Mouse (Mus musculus) ES-E14 (cell line): ENCODE data around the gene Arl8b. TPM values are rescaled to one million over a fixed set of nuclear protein-coding genes. Genes with fewer than 3 reads are reported as not detected.

Experiments used
- DNase-seq: peaks from one replicate; pipeline ENCODE4 v3.0.0-alpha.2; 2013; ENCODE audit warnings: low read depth, low spot score
- H3K27ac ChIP-seq: 2 replicates; pipeline ENCODE4 v1.5.1; 2012; ENCODE audit warnings: low read depth, mild to moderate bottlenecking, low read length, moderate library complexity, mixed read lengths; ENCODE audit not compliant: poor library complexity, insufficient read depth, severe bottlenecking
- H3K36me3 ChIP-seq: 2 replicates; pipeline ENCODE4 v1.6.1; 2012; ENCODE audit warnings: mild to moderate bottlenecking, low read length, moderate library complexity, mixed read lengths; ENCODE audit not compliant: control insufficient read depth, poor library complexity, insufficient read depth, severe bottlenecking
- H3K4me1 ChIP-seq, 2 experiments: fragments of 150-350 bp in 1 of 2; sonication (generic) in 1 of 2; 2 replicates each; pipeline ENCODE4 v1.6.1; 2012; ENCODE audit warnings: low read length in 2 of 2, mild to moderate bottlenecking in 1 of 2, mixed read lengths in 1 of 2; ENCODE audit not compliant: control insufficient read depth in 2 of 2, insufficient read depth in 2 of 2, poor library complexity in 1 of 2
- H3K4me3 ChIP-seq, 2 experiments: fragments of 150-350 bp in 1 of 2; sonication (generic) in 1 of 2; 2 replicates each; pipeline ENCODE4 v1.5.1; 2012; ENCODE audit warnings: low read length in 2 of 2, low read depth in 1 of 2, mild to moderate bottlenecking in 1 of 2, mixed read lengths in 1 of 2; ENCODE audit not compliant: insufficient read depth in 1 of 2, poor library complexity in 1 of 2, severe bottlenecking in 1 of 2
- H3K9ac ChIP-seq: 2 replicates; pipeline ENCODE4 v1.6.1; 2012; ENCODE audit warnings: low read depth, mild to moderate bottlenecking, low read length, mixed read lengths; ENCODE audit not compliant: poor library complexity, insufficient read depth, severe bottlenecking
- H3K9me3 ChIP-seq: fragments of 150-350 bp; sonication (generic); 2 replicates; pipeline ENCODE4 v1.6.1; 2012; ENCODE audit warnings: low read depth, mild to moderate bottlenecking, low read length; ENCODE audit not compliant: control insufficient read depth, insufficient read depth
- CHD2 ChIP-seq: IDR thresholded peaks from 2 replicates; pipeline ENCODE4 v1.6.1; 2014; ENCODE audit warnings: mild to moderate bottlenecking, low read depth, low read length, inconsistent platforms
- HCFC1 ChIP-seq: IDR thresholded peaks from 2 replicates; pipeline ENCODE4 v1.6.1; 2012; ENCODE audit warnings: low read length, inconsistent platforms, borderline replicate concordance; ENCODE audit not compliant: insufficient read depth
- MAFK ChIP-seq: IDR thresholded peaks from 2 replicates; pipeline ENCODE4 v1.6.1; 2014; ENCODE audit warnings: mild to moderate bottlenecking, low read depth, low read length, inconsistent platforms; ENCODE audit not compliant: insufficient read depth
- ZC3H11A ChIP-seq: IDR thresholded peaks from 2 replicates; pipeline ENCODE4 v1.6.1; 2012; ENCODE audit warnings: low read depth, mild to moderate bottlenecking, inconsistent platforms, low read length, borderline replicate concordance
- ZNF384 ChIP-seq: IDR thresholded peaks from 2 replicates; pipeline ENCODE4 v1.6.1; 2012; ENCODE audit warnings: low read depth, low read length, inconsistent platforms
- in situ Hi-C, 2 experiments: fragments of 600-800 bp; cut with MboI; formaldehyde crosslinking; loops; one replicate each; pipeline ENCODE4 v1.15.1; 2025; ENCODE audit warnings: low sequenced_read_pairs in 2 of 2, inconsistent platforms in 1 of 2; ENCODE audit not compliant: unreplicated experiment in 2 of 2
- total RNA-seq: library from RNA; depleted of rRNA; stranded (reverse); fragments of 300-350 nt; gene quantifications from 2 replicates; pipeline ENCODE4 v1.2.3, GENCODE M21; 2012

The Arl8b gene
- total RNA-seq, 1 experiment: 45.8 TPM

DNA sequence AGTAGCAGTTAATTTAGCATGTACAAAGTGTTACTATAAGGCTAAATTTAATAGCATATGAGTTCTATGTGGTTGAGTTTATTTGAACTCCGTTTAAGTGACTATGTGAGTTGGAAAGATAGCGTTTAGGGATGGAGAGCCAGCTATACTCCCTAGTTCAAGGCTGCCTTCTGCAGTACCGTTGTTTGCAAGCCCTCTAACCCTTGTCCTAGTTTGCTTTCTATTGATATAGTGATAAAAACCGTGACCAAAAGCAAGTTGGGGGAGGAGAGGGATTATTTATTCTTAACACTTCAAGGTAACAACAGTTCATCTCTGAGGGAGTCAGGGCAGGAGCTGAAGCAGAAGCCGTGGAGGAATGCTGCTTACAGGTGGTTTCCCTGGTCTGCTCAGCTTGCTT, 8.6 kb downstream of the Arl8b start:
- no peak for DNase-seq
- peaks cover 0 to 3% of the 10 kb centered on the region in 2 experiments; a peak in 1 of 4 replicates for H3K4me1 ChIP-seq
- no peak for TF ChIP-seq MAFK
- TF ChIP-seq ZC3H11A: no peak
- TF ChIP-seq ZNF384: no peak
- TF ChIP-seq CHD2: no peak
- TF ChIP-seq HCFC1: no peak
- H3K27ac ChIP-seq: no peak overlapping the region
- H3K36me3 ChIP-seq: no peaks in the 10 kb centered on the region
- no peak overlapping the region for H3K4me3 ChIP-seq
- no peak overlapping the region for H3K9ac ChIP-seq
- in situ Hi-C loops: no loop called here
- H3K9me3 ChIP-seq: no peaks in the 10 kb centered on the region

DNA sequence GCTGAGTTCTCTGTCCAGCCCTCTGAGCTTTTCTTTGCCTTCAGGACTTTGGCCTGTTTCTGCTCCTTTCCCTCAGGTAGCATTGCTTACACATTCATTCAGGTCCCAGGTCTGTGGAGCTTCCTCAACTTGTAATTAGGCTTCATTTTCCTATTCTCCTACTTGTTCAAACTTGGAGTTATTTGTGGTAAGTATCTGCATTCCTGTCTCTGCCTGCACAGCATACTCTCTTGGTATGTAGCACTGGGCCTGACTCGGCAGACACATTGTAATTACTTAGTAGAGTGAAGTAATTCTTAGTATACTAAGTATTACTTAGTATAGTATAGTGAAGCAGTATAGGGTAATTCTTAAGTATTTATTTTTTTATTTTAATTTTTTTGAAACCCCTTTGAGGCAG, 13.0 kb downstream of the Arl8b start:
- TF ChIP-seq HCFC1 (no peak), CHD2 (no peak), ZNF384 (no peak), ZC3H11A (no peak), MAFK (no peak)
- H3K4me1 ChIP-seq: peaks cover 0 to 11% of the 10 kb centered on the region in 2 experiments; a peak in 2 of 4 replicates
- DNase-seq: no peak
- H3K27ac ChIP-seq: no peak overlapping the region
- H3K36me3 ChIP-seq: no peaks in the 10 kb centered on the region
- in situ Hi-C loops: no loop called here
- H3K9me3 ChIP-seq: no peaks in the 10 kb centered on the region
- no peak overlapping the region for H3K4me3 ChIP-seq
- H3K9ac ChIP-seq: no peak overlapping the region

DNA sequence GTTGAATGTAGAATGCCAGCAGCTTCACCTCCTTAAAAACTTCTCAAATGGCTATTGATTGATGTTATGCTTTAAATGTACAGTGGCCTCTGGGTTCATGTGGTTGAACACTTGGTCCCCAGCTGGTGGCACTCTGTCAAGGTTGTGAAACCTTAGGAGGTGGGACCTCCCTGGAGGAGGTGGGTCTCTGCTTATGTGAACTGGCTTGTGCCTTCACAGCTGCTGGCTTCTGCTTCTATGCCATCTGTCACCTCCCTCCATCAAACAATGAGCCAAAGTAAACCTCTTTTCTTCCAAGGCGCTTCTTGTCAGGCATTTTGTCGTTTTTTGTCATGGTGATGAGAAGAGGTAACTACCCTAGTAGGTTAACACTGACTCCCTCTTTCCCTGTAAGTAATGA, 13.8 kb downstream of the Arl8b start:
- H3K9me3 ChIP-seq: no peaks in the 10 kb centered on the region
- in situ Hi-C loops: no loop called here
- DNase-seq: peak; percentile 42
- H3K4me3 ChIP-seq: no peak overlapping the region
- no peak overlapping the region for H3K27ac ChIP-seq
- TF ChIP-seq ZC3H11A: no peak
- TF ChIP-seq ZNF384: no peak
- TF ChIP-seq CHD2: no peak
- no peak for TF ChIP-seq HCFC1
- no peak for TF ChIP-seq MAFK
- H3K36me3 ChIP-seq: no peaks in the 10 kb centered on the region
- H3K4me1 ChIP-seq: peaks cover 0 to 11% of the 10 kb centered on the region in 2 experiments; a peak in 2 of 4 replicates
- no peak overlapping the region for H3K9ac ChIP-seq

DNA sequence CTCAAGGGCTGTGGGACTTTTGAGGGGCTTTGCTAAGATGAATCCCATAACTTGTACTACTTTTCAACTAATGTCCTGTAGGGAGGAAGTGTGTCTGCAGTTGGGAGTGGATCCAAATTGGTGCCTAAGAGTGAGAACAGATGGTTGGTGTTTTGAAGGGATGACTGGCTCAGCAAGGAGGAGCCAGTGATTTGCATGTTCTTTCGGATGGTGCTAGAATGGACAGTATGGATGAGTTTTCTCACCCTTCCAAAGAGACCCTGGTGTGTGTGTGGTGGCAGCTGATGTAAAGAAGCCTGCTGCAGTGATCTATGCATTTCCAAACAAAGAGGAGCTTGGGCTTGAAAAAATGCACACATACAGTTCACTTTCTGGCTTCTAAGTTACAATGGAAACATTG, 22.3 kb downstream of the Arl8b start:
- no peak for DNase-seq
- Histone ChIP-seq H3K9ac (no peak overlapping the region), H3K27ac (no peak overlapping the region), H3K4me1 (peaks cover 0 to 2% of the 10 kb centered on the region in 2 experiments; a peak in 1 of 4 replicates), H3K4me3 (no peak overlapping the region), H3K36me3 (no peaks in the 10 kb centered on the region), H3K9me3 (no peaks in the 10 kb centered on the region)
- TF ChIP-seq ZNF384 (no peak), HCFC1 (no peak), ZC3H11A (no peak), MAFK (no peak), CHD2 (no peak)
- in situ Hi-C loops: no loop called here

DNA sequence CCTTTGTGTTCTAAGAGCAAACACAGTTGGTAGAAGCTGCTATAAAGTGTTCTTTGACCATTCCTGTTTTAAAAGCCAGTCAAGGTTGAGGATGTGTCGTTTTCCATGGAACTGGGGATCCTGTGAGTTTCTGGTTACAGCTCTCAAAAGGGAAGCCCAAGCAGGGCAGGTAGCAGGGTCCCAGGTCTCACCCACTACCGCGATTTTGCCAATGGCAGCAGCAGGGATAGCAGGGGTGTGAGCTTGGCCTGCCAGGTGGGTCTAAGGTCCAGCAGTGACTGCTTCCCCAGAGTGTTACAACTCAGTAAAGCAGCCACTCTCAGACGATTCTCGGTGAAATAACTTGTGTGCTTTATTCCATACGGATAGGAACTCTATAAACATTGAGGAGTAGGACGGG, 23.0 kb downstream of the Arl8b start:
- no peak for TF ChIP-seq HCFC1
- TF ChIP-seq ZC3H11A: no peak
- no peak for TF ChIP-seq MAFK
- no peak for TF ChIP-seq CHD2
- TF ChIP-seq ZNF384: no peak
- H3K4me3 ChIP-seq: no peak overlapping the region
- H3K27ac ChIP-seq: no peak overlapping the region
- in situ Hi-C loops: no loop called here
- no peak overlapping the region for H3K9ac ChIP-seq
- DNase-seq: no peak
- no peaks in the 10 kb centered on the region for H3K9me3 ChIP-seq
- H3K4me1 ChIP-seq: peaks cover 0 to 2% of the 10 kb centered on the region in 2 experiments; a peak in 1 of 4 replicates
- H3K36me3 ChIP-seq: no peaks in the 10 kb centered on the region
